Mouse (Mus musculus) myocyte (in vitro differentiated cells): ENCODE results near the gene Atad2b.

Experiments
- MYOD1 ChIP-seq, 3 experiments: IDR thresholded peaks; one replicate each; pipeline ENCODE4 v1.6.1; 2011; ENCODE audit warnings: control low read depth in 2 of 3, low read depth in 2 of 3, mild to moderate bottlenecking in 2 of 3, moderate library complexity in 1 of 3; ENCODE audit not compliant: insufficient read length in 2 of 3, control insufficient read depth in 1 of 3
- USF1 ChIP-seq: IDR thresholded peaks from one replicate; pipeline ENCODE4 v1.6.1; 2011; ENCODE audit warnings: low read depth, mild to moderate bottlenecking, control low read depth, moderate library complexity

- TF ChIP-seq MYOD1 (IDR thresholded peaks at IDR 0.05; ENCODE audit: control insufficient read depth in 1 of 3, insufficient read length in 2 of 3, low read depth in 2 of 3) (no peak), USF1 (no peak)
Measured at GRCm38 (mm10) chr12:4914441-4914840, 2.7 kb upstream of the Atad2b start.
